Mouse (Mus musculus): ENCODE data around the gene Spg7. TPM values are rescaled to one million over a fixed set of nuclear protein-coding genes. Genes with fewer than 3 reads are reported as not detected.
A peak's percentile ranks its signal among the peaks of the same experiment; 100 is the strongest.

The Spg7 gene
- 41.3 and 46.0 TPM in 2 replicates for polyA plus RNA-seq (2014; fragmentation: Nextera tagmentation; extraction: Ambion mirVana)

- Histone ChIP-seq H3K36me3 (ENCODE audit: control insufficient read depth, insufficient read depth, low read length) (peaks cover 4% of the 10 kb centered on the region; the same call in 1 of the 2 replicates), H3K27ac (ENCODE audit: low read depth, low read length) (no peak within 1 kb of the TSS), H3K4me2 (no peak within 1 kb of the TSS; the same call in 1 of the 2 replicates), H3K9me3 (ENCODE audit: control insufficient read depth, low read length) (no peaks in the 10 kb centered on the region), H3K9ac (ENCODE audit: low read depth, low read length) (0 out of 2 replicates have a peak within 1 kb of the TSS, but pooled peaks have one; percentile 99), H3K27me3 (replicated peaks; ENCODE audit: control insufficient read depth, insufficient read depth, low read length) (no peaks in the 10 kb centered on the region), H3K4me1 (replicated peaks; ENCODE audit: control insufficient read depth, insufficient read depth, low read length) (peaks cover 17% of the 10 kb centered on the region), H3K4me3 (ENCODE audit: low read depth, low read length) (no peak within 1 kb of the TSS)
- ATAC-seq (replicated peaks; ENCODE audit: low FRiP score) (no peak), DNase-seq (ENCODE audit: low spot score) (no peak)
- 75% methylated on average over 7 of the region's 7 CpGs for WGBS
Observed at GRCm38 (mm10) chr8:123062721-123063120, at the start of gene Spg7. Gene Spg7 (plus strand): TSS chr8:123062942.

DNA sequence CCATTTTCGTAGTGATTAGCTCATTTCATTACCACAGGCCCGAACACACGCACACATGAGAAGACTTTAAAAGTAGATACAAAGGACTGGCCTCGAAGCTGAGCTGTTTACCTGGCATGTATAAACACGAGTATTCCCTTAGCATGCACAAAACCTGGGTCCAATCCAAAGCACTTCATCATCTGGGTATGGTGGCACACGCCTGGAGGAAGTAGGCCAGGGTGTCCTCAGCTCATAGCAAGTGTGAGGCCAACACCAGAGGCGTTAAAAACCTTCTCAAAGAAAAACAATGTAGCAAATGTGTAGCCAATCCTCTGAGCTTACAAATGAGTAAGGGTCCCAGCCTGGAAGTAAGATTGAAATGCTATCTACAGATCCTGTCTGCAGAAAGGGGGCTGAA, 48.3 kb upstream of the Spg7 start:
- DNase-seq (ENCODE audit: low spot score) (no peak), ATAC-seq (replicated peaks; ENCODE audit: low FRiP score) (no peak)
- Histone ChIP-seq H3K9ac (ENCODE audit: low read depth, low read length) (no peak overlapping the region), H3K4me1 (replicated peaks; ENCODE audit: control insufficient read depth, insufficient read depth, low read length) (peaks cover 31% of the 10 kb centered on the region), H3K27ac (ENCODE audit: low read depth, low read length) (no peak overlapping the region), H3K4me2 (no peak overlapping the region), H3K27me3 (replicated peaks; ENCODE audit: control insufficient read depth, insufficient read depth, low read length) (no peaks in the 10 kb centered on the region), H3K9me3 (ENCODE audit: control insufficient read depth, low read length) (no peaks in the 10 kb centered on the region), H3K36me3 (ENCODE audit: control insufficient read depth, insufficient read depth, low read length) (peaks cover 10% of the 10 kb centered on the region; the same call in 1 of the 2 replicates), H3K4me3 (ENCODE audit: low read depth, low read length) (no peak overlapping the region)
- 88% methylated on average over 7 of the region's 7 CpGs for WGBS

DNA sequence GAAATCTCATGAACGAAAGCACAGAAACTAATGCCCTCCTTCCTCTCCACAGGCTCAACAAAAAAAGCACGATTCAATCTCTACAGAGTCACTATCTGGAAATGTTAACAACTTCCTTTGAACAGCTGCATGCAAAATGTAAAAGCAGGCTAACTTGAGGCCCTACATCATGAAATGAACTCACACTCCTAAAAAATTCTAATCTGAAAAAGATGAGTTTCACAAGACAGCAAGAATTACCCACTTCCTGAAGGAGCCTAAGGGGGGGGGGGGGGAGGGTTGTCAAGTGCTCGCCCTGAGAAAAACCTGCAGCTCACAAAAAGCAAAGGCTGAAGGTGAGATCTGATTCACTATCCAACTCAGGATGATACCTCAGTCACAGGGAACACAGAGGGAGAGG, 47.7 kb upstream of the Spg7 start:
- no peak overlapping the region for H3K9ac ChIP-seq (ENCODE audit: low read depth, low read length)
- no peak overlapping the region for H3K27ac ChIP-seq (ENCODE audit: low read depth, low read length)
- no peak for ATAC-seq (replicated peaks; ENCODE audit: low FRiP score)
- peaks cover 28% of the 10 kb centered on the region for H3K4me1 ChIP-seq (replicated peaks; ENCODE audit: control insufficient read depth, insufficient read depth, low read length)
- peaks cover 10% of the 10 kb centered on the region; the same call in 1 of the 2 replicates for H3K36me3 ChIP-seq (ENCODE audit: control insufficient read depth, insufficient read depth, low read length)
- no peak overlapping the region for H3K4me2 ChIP-seq
- H3K4me3 ChIP-seq (ENCODE audit: low read depth, low read length), result no peak overlapping the region
- no peaks in the 10 kb centered on the region for H3K9me3 ChIP-seq (ENCODE audit: control insufficient read depth, low read length)
- no peaks in the 10 kb centered on the region for H3K27me3 ChIP-seq (replicated peaks; ENCODE audit: control insufficient read depth, insufficient read depth, low read length)
- WGBS, result 60% methylated on average over 3 of the region's 3 CpGs
- DNase-seq (ENCODE audit: low spot score), result no peak

GRCm38 (mm10) chr8:123017143-123017542, 45.6 kb upstream of the Spg7 start:
- H3K4me3 ChIP-seq (ENCODE audit: low read depth, low read length), result no peak overlapping the region
- ATAC-seq (replicated peaks; ENCODE audit: low FRiP score) (no peak), DNase-seq (ENCODE audit: low spot score) (no peak)
- no peak overlapping the region for H3K27ac ChIP-seq (ENCODE audit: low read depth, low read length)
- peaks cover 28% of the 10 kb centered on the region for H3K4me1 ChIP-seq (replicated peaks; ENCODE audit: control insufficient read depth, insufficient read depth, low read length)
- H3K4me2 ChIP-seq, result no peak overlapping the region
- WGBS, result 92% methylated on average over 4 of the region's 4 CpGs
- no peaks in the 10 kb centered on the region for H3K9me3 ChIP-seq (ENCODE audit: control insufficient read depth, low read length)
- H3K9ac ChIP-seq (ENCODE audit: low read depth, low read length), result no peak overlapping the region
- peaks cover 10% of the 10 kb centered on the region; the same call in 1 of the 2 replicates for H3K36me3 ChIP-seq (ENCODE audit: control insufficient read depth, insufficient read depth, low read length)
- no peaks in the 10 kb centered on the region for H3K27me3 ChIP-seq (replicated peaks; ENCODE audit: control insufficient read depth, insufficient read depth, low read length)

- H3K9me3 ChIP-seq (ENCODE audit: control insufficient read depth, low read length), result no peaks in the 10 kb centered on the region
- WGBS, result 84% methylated on average over 4 of the region's 4 CpGs
- peaks cover 7% of the 10 kb centered on the region for H3K36me3 ChIP-seq (ENCODE audit: control insufficient read depth, insufficient read depth, low read length)
- H3K9ac ChIP-seq (ENCODE audit: low read depth, low read length), result no peak overlapping the region
- ATAC-seq (replicated peaks; ENCODE audit: low FRiP score) (no peak), DNase-seq (ENCODE audit: low spot score) (no peak)
- no peak overlapping the region for H3K4me3 ChIP-seq (ENCODE audit: low read depth, low read length)
- H3K27me3 ChIP-seq (replicated peaks; ENCODE audit: control insufficient read depth, insufficient read depth, low read length), result no peaks in the 10 kb centered on the region
- no peak overlapping the region for H3K27ac ChIP-seq (ENCODE audit: low read depth, low read length)
- H3K4me1 ChIP-seq (replicated peaks; ENCODE audit: control insufficient read depth, insufficient read depth, low read length), result peaks cover 28% of the 10 kb centered on the region
- no peak overlapping the region for H3K4me2 ChIP-seq
Observed at GRCm38 (mm10) chr8:123018484-123019164, 44.1 kb upstream of the Spg7 start.

DNA sequence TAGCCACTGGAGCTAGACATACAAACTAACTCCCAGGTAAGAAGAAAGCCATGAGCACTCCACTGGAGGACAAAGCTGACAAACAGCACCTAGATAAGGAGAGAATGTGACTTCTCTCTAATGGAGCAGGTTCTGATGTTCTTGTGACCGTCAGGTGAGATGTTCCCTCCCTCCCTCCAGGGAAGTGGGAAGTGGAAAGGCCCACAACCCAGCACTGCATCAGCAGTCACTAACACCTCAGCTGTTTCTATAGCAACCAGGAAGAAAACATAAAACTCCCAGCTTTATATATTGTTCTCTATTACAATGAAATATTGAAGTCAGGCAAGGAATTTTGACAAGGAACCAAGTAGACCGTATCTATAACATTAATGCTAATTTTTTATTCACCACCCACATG, 42.7 kb upstream of the Spg7 start:
- no peak for ATAC-seq (replicated peaks; ENCODE audit: low FRiP score)
- Histone ChIP-seq H3K27me3 (replicated peaks; ENCODE audit: control insufficient read depth, insufficient read depth, low read length) (no peaks in the 10 kb centered on the region), H3K4me2 (no peak overlapping the region), H3K4me3 (ENCODE audit: low read depth, low read length) (no peak overlapping the region), H3K27ac (ENCODE audit: low read depth, low read length) (no peak overlapping the region), H3K9me3 (ENCODE audit: control insufficient read depth, low read length) (no peaks in the 10 kb centered on the region), H3K4me1 (replicated peaks; ENCODE audit: control insufficient read depth, insufficient read depth, low read length) (peaks cover 25% of the 10 kb centered on the region), H3K9ac (ENCODE audit: low read depth, low read length) (no peak overlapping the region), H3K36me3 (ENCODE audit: control insufficient read depth, insufficient read depth, low read length) (peaks cover 7% of the 10 kb centered on the region)
- WGBS, result 68% methylated on average over 2 of the region's 2 CpGs
- DNase-seq (ENCODE audit: low spot score), result no peak

- no peaks in the 10 kb centered on the region for H3K9me3 ChIP-seq (ENCODE audit: control insufficient read depth, low read length)
- H3K9ac ChIP-seq (ENCODE audit: low read depth, low read length), result no peak overlapping the region
- DNase-seq (ENCODE audit: low spot score) (no peak), ATAC-seq (replicated peaks; ENCODE audit: low FRiP score) (no peak)
- H3K4me2 ChIP-seq, result no peak overlapping the region
- H3K4me1 ChIP-seq (replicated peaks; ENCODE audit: control insufficient read depth, insufficient read depth, low read length), result peaks cover 23% of the 10 kb centered on the region
- no peak overlapping the region for H3K4me3 ChIP-seq (ENCODE audit: low read depth, low read length)
- WGBS, result 79% methylated on average over 2 of the region's 2 CpGs
- peaks cover 3% of the 10 kb centered on the region for H3K36me3 ChIP-seq (ENCODE audit: control insufficient read depth, insufficient read depth, low read length)
- no peaks in the 10 kb centered on the region for H3K27me3 ChIP-seq (replicated peaks; ENCODE audit: control insufficient read depth, insufficient read depth, low read length)
- no peak overlapping the region for H3K27ac ChIP-seq (ENCODE audit: low read depth, low read length)
Observed at GRCm38 (mm10) chr8:123020859-123021258, 41.9 kb upstream of the Spg7 start.

DNA sequence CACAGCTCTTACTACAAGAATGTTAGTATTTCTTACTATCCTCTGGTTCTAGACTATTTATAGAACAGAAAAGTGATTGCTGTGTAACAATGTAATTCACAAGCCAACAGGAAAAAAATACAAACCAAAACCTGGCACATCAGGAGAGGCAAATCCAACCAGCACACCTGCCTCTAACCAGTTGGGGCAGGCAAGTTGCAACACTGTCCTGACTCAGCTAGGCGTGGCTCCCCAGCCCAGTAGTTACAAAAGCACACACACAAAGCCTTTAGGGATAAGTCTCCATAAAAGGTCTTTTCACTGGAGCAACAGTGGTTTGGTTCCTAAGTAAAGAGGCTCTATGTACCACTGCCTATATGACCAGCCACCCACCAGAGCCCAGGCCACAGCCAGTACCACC, 41.5 kb upstream of the Spg7 start:
- peaks cover 22% of the 10 kb centered on the region for H3K4me1 ChIP-seq (replicated peaks; ENCODE audit: control insufficient read depth, insufficient read depth, low read length)
- H3K27ac ChIP-seq (ENCODE audit: low read depth, low read length), result no peak overlapping the region

DNA sequence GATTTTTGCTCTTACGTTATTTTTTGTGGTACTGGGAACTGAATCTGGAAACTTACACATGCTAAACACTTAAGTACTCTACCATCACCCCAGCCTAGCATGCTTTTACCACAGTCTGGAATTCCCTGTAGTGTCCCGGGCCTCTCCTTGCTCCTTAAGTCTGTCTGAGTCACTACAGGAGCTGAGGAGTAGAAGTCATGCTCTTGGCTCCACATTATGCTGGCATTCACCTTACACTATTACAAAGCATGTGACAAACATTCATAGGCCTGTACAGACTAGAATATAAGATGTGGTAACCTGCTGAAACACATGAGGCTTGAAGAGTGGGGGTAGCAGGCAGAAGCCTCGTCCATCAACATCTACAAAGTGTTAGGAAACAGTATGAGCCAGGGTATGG, 40.0 kb upstream of the Spg7 start:
- Histone ChIP-seq H3K4me3 (ENCODE audit: low read depth, low read length) (no peak overlapping the region), H3K9me3 (ENCODE audit: control insufficient read depth, low read length) (no peaks in the 10 kb centered on the region), H3K27ac (ENCODE audit: low read depth, low read length) (no peak overlapping the region), H3K4me2 (no peak overlapping the region), H3K9ac (ENCODE audit: low read depth, low read length) (no peak overlapping the region), H3K4me1 (replicated peaks; ENCODE audit: control insufficient read depth, insufficient read depth, low read length) (peaks cover 27% of the 10 kb centered on the region), H3K27me3 (replicated peaks; ENCODE audit: control insufficient read depth, insufficient read depth, low read length) (no peaks in the 10 kb centered on the region), H3K36me3 (ENCODE audit: control insufficient read depth, insufficient read depth, low read length) (no peaks in the 10 kb centered on the region; the same call in 1 of the 2 replicates)
- DNase-seq (ENCODE audit: low spot score) (no peak), ATAC-seq (replicated peaks; ENCODE audit: low FRiP score) (no peak)
- WGBS, result 79% methylated on average over 3 of the region's 3 CpGs

More for the DNA sequence above, 41.5 kb upstream of the Spg7 start:
- no peaks in the 10 kb centered on the region; the same call in none of the 2 replicates for H3K36me3 ChIP-seq (ENCODE audit: control insufficient read depth, insufficient read depth, low read length)
- H3K9me3 ChIP-seq (ENCODE audit: control insufficient read depth, low read length), result no peaks in the 10 kb centered on the region
- no peak overlapping the region for H3K4me2 ChIP-seq
- 69% methylated on average over 1 of the region's 1 CpGs for WGBS
- DNase-seq (ENCODE audit: low spot score), result no peak
- no peak for ATAC-seq (replicated peaks; ENCODE audit: low FRiP score)
- no peak overlapping the region for H3K4me3 ChIP-seq (ENCODE audit: low read depth, low read length)
- no peak overlapping the region for H3K9ac ChIP-seq (ENCODE audit: low read depth, low read length)
- H3K27me3 ChIP-seq (replicated peaks; ENCODE audit: control insufficient read depth, insufficient read depth, low read length), result no peaks in the 10 kb centered on the region

Data from liver, embryonic 11.5 days (tissue).